Mouse (Mus musculus) CD8-positive naive resting alpha-beta T cell, adult 2 months (primary cell): ENCODE measurements around the gene Loxl1.

ENCODE experiments used
- DNase-seq, 2 experiments: peaks; one replicate each; pipeline ENCODE4 v3.0.0; 2022; ENCODE audit warnings: low read depth in 2 of 2, low spot score in 2 of 2

Gene Loxl1

GRCm38 (mm10) chr9:58312196-58312943, 616 bp downstream of the Loxl1 start:
- DNase-seq, result no peak

- no peak for DNase-seq
Observed at GRCm38 (mm10) chr9:58311191-58311910, 1.6 kb downstream of the Loxl1 start.

- DNase-seq, result no peak
Observed at GRCm38 (mm10) chr9:58310043-58310660, 2.8 kb downstream of the Loxl1 start.

DNA sequence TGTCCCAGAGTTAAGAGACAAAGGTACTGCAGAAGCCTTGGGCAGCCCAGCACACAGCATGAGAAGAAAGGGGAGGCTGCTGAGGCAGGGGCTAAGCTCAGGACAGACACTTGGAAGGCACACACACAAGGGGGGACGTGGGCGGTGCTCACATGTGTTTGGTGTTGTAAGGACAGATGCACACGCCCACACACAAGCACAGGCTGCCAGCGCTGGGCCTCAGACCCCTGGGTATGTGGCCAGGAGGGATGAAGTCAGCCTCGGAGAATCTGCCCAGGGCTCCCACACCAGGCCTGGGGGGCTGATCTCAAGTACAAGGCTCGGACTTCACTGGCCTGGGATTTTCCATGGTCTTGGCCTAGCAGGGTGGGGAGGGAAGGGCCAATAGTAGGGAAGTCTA, 4.6 kb downstream of the Loxl1 start:
- no peak for DNase-seq

- DNase-seq, result no peak
Observed at GRCm38 (mm10) chr9:58305686-58306085, 7.3 kb downstream of the Loxl1 start.

- no peak for DNase-seq
Observed at GRCm38 (mm10) chr9:58303599-58304271, 9.3 kb downstream of the Loxl1 start.

DNA sequence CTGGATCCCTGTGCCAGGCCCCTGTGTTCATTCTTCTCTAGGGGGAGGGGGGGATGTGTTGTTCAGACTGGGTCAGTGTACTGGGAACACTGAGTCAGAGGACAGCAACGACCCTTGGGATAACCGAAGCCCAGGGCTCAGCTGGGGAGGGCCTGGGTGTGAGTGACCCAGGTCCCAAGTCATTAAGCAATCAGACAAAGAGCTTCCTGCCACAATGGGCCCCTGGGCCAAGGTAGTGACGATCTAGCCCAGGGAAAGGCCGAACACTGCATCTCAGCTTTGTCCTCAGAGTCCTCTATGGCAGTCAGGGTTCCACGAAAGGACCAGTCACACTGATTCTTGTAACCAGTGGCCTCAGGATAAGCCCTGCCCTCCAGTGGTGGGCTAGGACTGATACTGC, 9.9 kb downstream of the Loxl1 start:
- DNase-seq, result no peak

DNA sequence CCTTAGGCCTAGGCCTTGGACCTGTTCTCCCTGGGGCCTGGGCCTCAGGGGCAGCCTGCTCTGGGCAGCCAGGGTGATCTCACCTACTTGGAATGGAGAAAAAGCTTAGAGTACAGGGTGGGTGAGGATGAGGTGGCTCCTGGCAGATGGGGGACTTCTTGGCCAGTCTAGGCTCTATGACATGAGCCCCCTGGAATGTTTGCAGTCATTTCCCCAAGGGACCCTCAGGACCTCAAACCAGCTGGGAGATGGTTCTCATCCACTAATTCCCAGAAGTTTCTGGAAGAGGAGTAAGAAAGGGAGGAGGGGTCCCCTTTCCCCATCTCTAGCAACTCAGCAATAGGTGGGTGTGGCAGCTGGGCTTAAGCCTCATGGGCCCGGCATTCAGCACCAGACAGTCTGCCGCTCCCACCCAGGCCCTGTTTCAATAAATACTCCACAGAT, 13.6 kb downstream of the Loxl1 start:
- no peak for DNase-seq

GRCm38 (mm10) chr9:58297961-58298477, 15.0 kb downstream of the Loxl1 start:
- DNase-seq, result no peak

DNA sequence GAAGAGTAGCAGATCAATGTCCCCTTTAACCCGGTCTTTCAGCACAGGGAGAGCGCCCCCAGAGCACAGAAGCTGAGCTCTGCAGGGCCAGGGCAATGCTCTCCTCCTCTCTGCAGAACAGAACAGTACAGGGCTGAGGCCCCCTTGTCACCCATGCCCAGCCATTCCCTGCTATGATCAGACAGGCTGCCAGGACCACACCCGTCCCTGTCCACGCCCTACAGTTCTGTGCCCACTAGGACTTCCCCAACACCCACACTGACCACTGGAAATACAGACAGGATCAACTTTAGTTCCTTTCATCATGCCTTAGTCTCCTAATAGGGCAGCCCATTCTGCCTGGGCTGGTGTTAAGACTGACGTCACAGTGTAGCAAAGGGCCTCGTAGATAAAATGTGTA, 15.9 kb downstream of the Loxl1 start:
- no peak for DNase-seq

GRCm38 (mm10) chr9:58295766-58296361, 17.1 kb downstream of the Loxl1 start:
- DNase-seq, result no peak

- no peak for DNase-seq
Observed at GRCm38 (mm10) chr9:58295345-58295744, 17.6 kb downstream of the Loxl1 start.

DNA sequence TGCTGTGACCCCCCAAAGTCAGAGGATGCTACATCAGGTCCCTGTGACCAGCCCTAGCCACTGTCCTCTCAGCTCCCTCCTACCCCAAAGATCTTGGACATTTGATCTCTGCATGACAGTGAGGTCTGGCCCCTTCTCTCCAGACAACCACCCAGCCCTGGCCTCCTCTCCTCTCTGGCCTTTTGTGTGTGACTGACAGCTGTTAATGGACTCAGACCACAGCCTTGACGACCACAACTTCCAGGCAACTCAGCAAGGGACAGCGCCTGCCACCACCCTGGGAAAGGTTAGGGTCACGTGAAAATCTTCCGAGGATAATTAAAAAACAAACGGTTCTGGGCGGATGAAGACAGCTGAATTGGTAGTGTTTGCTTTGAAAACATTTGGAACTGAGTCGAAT, 18.5 kb downstream of the Loxl1 start:
- no peak for DNase-seq

DNA sequence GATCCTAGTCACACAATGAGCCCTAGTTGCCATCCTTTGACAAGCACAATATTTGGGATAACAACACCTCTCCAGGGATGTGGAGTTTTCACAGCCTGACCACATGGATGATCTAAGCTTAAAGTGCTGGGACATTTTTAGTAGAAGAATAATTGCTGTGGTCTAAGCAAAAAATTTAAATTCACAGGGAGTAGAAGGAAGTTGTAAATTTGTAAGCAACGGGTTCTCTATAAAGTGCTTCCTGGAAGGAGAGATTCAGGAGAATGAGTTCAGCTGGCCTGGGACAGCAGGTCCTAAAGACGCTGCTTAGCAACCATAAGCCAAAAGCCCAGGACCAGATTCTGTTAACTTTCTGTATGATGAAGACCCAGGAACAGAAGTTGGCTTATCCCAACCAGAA, 23.1 kb downstream of the Loxl1 start:
- no peak for DNase-seq

DNA sequence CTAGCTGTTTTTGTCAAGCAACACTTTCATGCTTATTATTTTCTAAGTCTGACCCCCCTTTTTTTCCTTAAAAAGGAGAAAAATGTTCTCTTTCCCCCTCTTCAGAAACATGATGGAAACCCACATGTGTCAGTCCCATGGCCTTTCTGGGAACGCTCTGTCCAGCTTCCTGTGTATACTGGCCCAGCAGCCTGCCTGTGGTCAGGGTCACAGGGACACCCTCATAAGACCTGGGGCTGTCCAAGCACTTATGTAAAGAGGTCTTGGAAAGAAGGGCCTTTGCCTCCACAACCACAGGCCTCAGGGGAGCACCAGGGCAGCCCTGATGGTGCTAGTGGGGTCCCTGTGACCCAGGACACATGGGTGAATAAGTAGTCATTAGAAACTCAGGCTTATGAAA, 23.9 kb downstream of the Loxl1 start:
- DNase-seq, result no peak

DNA sequence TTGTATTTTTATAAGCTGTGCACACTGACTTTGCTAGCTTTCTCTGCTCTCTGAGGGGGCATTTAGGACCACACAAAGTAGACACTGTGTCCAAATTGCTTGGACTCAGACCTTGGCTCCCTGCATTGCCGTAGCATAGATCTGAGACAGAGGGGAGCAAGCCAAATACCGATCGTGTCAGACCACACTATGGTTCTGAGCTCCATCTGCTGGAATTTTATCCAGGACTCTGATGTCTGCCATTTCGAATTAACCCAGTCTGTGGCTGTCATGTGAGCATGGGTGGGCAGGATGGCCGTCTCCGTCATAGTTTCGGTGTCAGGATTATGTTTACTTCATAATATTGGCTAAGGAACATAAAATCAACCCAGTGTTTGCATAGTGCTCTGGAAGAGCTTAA, 29.6 kb downstream of the Loxl1 start:
- DNase-seq, result no peak

GRCm38 (mm10) chr9:58281597-58281996, 31.4 kb downstream of the Loxl1 start:
- DNase-seq, result peak; percentile 24 to 45

DNA sequence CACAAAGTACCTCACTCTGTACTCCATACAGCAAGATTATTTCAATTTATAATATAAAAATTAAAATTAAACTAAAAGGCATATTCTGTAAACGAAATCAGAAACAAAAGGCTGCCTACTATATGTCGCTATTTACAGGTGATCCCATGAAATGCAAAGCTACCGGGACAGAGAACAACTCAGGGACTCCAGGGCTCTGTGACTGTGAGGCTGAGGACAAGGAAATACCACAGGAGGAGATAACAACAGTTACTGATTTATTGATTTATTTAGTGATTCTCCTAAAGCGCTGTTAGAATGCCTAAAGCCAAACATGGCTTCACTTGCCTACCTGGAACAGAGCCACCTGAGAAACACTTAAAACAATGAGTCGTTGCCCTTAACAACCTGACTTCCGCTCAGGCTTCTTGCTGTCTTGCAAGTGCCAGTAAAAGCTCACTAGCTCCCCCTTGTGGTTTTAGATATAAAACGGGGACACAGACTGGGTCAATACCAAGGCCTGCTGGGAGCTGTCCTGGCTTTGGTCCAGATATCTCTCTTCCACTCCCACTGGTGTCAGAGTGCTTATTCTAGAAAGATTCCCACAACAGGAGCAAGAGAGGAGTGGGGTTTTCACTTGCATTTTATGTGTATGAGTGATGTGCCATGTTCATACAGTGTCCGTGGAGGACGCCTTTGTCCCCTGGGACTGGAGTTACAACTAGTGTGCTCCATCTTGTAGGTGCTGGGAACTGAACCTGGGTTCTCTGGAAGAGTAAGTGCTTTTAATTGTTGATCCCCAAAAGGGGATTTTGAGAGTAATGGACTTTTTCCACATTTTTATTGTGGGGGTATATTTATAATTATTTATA, 32.5 kb downstream of the Loxl1 start:
- DNase-seq, result peak; percentile 69 to 85

GRCm38 (mm10) chr9:58279780-58280179, 33.2 kb downstream of the Loxl1 start:
- DNase-seq, result no peak
